Mouse (Mus musculus) adrenal gland, postnatal 10 days (tissue): ENCODE measurements around the gene Arfgef3. TPM values are rescaled to one million over a fixed set of nuclear protein-coding genes. Genes with fewer than 3 reads are reported as not detected.
"Not testable (repeated sequence)": the region's sequence is repeated elsewhere in the genome, so short reads cannot be mapped to it uniquely, and the experiment has no call there.

Experiments used
- DNase-seq: peaks from one replicate; pipeline ENCODE4 v3.0.0; 2021; ENCODE audit warnings: mixed read lengths
- total RNA-seq, 2 experiments: library from RNA; stranded (reverse); gene quantifications; 2 replicates each; pipeline ENCODE4 v1.2.3; 2021

Arfgef3 gene
- total RNA-seq, 2 experiments from 2014 or later: 4.9 to 6.6 TPM

GRCm38 (mm10) chr10:18589455-18589854 lies 154.3 kb downstream of the Arfgef3 start:
- no peak for DNase-seq

GRCm38 (mm10) chr10:18584188-18584587 lies 159.6 kb downstream of the Arfgef3 start:
- no peak for DNase-seq

GRCm38 (mm10) chr10:18572581-18572980 lies 171.2 kb downstream of the Arfgef3 start:
- no peak for DNase-seq

- DNase-seq: peak; percentile 74
Observed at GRCm38 (mm10) chr10:18562940-18563339, 180.8 kb downstream of the Arfgef3 start.

- no peak for DNase-seq
Observed at GRCm38 (mm10) chr10:18561445-18561844, 182.3 kb downstream of the Arfgef3 start.

DNA sequence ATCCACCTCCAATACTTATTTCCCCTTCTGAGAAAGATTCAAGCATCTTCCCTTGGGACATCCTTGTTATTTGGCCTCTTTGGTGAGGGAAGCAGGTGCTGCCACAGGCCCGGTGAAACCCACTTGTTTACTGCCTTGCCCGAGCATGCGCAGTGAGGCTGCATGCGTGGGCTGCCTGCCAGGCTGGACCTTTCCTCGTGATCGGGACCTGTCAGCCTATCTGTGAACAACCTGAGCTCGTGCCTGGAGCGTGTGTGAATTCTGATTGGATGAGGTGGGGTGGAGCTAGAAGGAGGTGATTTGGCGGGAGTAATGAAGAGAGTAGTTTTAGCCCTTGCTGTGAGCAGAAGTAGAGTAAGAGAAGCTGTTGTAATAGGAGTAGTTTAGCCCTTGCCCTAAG lies 184.7 kb downstream of the Arfgef3 start:
- DNase-seq: not testable (repeated sequence)

GRCm38 (mm10) chr10:18549321-18550216 lies 194.2 kb downstream of the Arfgef3 start:
- no peak for DNase-seq

DNA sequence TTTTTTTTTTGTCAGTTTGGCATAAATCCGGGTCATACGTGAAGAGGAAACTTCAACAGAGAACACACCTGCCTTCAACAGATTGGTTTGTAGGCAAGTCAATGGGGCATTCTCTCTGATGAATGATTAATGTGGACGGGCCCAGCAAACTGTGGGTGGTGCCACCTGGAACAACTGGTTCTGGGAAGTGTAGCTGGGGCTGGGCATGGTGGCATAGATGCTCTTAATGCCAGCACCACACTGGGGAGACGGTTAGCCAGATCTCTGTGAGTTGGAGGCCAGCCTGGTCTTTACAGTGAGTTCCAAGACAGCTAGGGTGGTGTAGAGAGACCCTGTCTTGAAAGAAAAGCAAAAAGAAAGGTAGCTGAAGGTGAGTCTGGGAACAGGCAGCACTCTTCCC lies 196.4 kb downstream of the Arfgef3 start:
- DNase-seq: no peak

- peak; percentile 84 for DNase-seq
Observed at GRCm38 (mm10) chr10:18545813-18546235, 197.9 kb downstream of the Arfgef3 start, which contains the start of gene Hebp2. Gene Hebp2, minus strand, starts transcription at chr10:18546076.

GRCm38 (mm10) chr10:18545309-18545708 lies 198.4 kb downstream of the Arfgef3 start:
- DNase-seq: no peak

DNA sequence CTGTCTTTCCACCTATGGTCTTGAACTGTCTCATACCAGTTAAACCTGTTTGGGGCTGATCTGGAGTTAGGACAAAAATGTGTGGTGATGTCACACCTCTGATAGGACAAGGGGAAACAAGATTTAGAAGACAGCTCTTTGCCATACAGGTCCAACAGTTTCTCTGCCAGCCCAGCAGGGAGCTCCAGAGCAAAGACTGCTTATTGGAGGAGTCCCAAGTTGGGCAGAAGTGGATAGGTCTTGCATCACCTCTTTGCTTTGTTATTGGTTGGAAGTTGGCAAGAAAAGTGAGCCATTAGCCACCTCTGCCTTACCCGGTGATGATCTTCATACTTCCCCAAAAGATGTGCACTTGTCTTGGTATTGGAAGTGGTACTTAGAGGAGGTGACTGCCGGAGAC lies 206.9 kb downstream of the Arfgef3 start:
- DNase-seq: peak; percentile 36

DNA sequence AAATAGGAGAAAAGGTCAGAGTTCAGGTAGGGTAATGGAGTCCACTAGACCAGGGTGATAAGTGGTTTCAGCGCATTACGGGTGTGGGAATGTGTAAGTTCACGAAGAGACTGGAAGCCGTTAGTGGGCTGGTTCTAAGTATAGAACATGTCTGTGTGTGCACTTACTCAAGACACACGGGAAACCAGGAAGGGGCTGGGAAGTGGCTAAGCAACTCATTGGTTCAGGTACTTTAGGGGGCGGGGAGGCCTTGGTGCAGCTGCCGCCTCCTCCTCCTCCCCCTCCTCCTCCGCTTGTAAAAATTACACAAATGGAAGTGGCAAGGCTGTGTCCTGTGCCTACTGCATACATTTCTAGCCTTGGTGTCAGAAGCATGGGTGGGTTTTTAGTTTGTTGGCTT lies 211.5 kb downstream of the Arfgef3 start:
- no peak for DNase-seq

Other genes starting within 250 kb of the Arfgef3 start
- 1 to 10 TPM; 5.1 to 6.9 TPM for gene Hebp2, start 197.9 kb downstream of the Arfgef3 start, total RNA-seq
- gene Gm4922, start 42.8 kb upstream of the Arfgef3 start, total RNA-seq: not detected
- 10 to 100 TPM in 1 of 2 experiments, 1 to 10 TPM in 1; 7.8 to 15.7 TPM for gene Perp, start 101.1 kb upstream of the Arfgef3 start, total RNA-seq